Mouse (Mus musculus) liver, embryonic 15.5 days (tissue): ENCODE results near the gene Opa3. TPM values are rescaled to one million over a fixed set of nuclear protein-coding genes. Genes with fewer than 3 reads are reported as not detected.
A peak's percentile ranks its signal among the peaks of the same experiment; 100 is the strongest.

Experiments used
- ATAC-seq: fragments of 200-750 bp; cut with Nextera tagmentation; 2 replicates; pipeline ENCODE4 v1.8.0; 2017; ENCODE audit warnings: moderate number of reproducible peaks, mild to moderate bottlenecking, moderate library complexity; ENCODE audit not compliant: insufficient read depth
- H3K27ac ChIP-seq: fragments of 300-500 bp; sonication (generic); replicated peaks from 2 replicates; pipeline ENCODE4 v1.5.1; 2015; ENCODE audit warnings: mild to moderate bottlenecking, inconsistent platforms
- H3K27me3 ChIP-seq: fragments of 300-500 bp; sonication (generic); 2 replicates; pipeline ENCODE4 v1.6.1; 2015; ENCODE audit warnings: mild to moderate bottlenecking, inconsistent platforms
- H3K36me3 ChIP-seq: fragments of 300-500 bp; sonication (generic); replicated peaks from 2 replicates; pipeline ENCODE4 v1.6.1; 2015; ENCODE audit warnings: moderate library complexity, mild to moderate bottlenecking, inconsistent platforms
- H3K4me1 ChIP-seq: fragments of 300-500 bp; sonication (generic); replicated peaks from 2 replicates; pipeline ENCODE4 v1.6.1; 2015; ENCODE audit warnings: inconsistent platforms
- H3K4me2 ChIP-seq: fragments of 300-500 bp; sonication (generic); 2 replicates; pipeline ENCODE4 v1.6.1; 2015; ENCODE audit warnings: moderate library complexity, mild to moderate bottlenecking, inconsistent platforms
- H3K4me3 ChIP-seq: fragments of 300-500 bp; sonication (generic); replicated peaks from 2 replicates; pipeline ENCODE4 v1.5.1; 2015; ENCODE audit warnings: mild to moderate bottlenecking, inconsistent platforms
- H3K9ac ChIP-seq: fragments of 300-500 bp; sonication (generic); 2 replicates; pipeline ENCODE4 v1.6.1; 2015; ENCODE audit warnings: moderate library complexity, mild to moderate bottlenecking, inconsistent platforms
- H3K9me3 ChIP-seq: fragments of 300-500 bp; sonication (generic); replicated peaks from 2 replicates; pipeline ENCODE4 v1.6.1; 2016; ENCODE audit warnings: inconsistent platforms
- WGBS: fragments of 180-500 bp; shearing (Covaris S2); methylation state at CpG from one replicate; pipeline ENCODE4 v1.1.7; 2015; ENCODE audit warnings: mixed read lengths; ENCODE audit not compliant: insufficient replicate concordance; 5-methylcytosine and 5-hydroxymethylcytosine counted together
- polyA plus RNA-seq: library from polyadenylated mRNA; unstranded; fragments of >200 nt; fragmentation: Nextera tagmentation; extraction: Ambion mirVana; gene quantifications from 2 replicates; pipeline ENCODE4 v1.2.1, GENCODE M21; 2015

Gene Opa3
- polyA plus RNA-seq, 1 experiment from 2014 or later: 15.3 TPM

DNA sequence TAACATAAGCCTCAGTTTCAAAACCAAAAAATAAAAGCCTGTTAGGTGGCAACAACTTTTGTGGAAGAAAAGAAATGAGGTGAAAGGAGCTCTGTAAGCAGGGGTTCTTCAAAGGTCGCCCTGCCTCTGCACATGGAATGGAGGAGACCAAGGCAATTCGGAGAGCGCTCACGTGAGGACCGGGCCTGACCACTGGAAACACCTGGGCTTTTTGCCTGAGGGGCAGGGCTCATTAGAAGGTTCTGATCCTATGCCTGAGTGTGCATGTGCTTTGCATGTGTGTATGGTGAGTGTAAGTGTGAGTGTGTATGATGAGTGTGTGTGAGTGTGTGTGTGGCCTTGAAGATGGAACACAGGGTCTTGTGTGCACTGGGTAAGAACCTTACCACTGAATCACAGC is 2.8 kb downstream of the Opa3 start:
- Histone ChIP-seq H3K36me3 (peaks cover 18% of the 10 kb centered on the region), H3K4me1 (peaks cover 65% of the 10 kb centered on the region), H3K9me3 (no peaks in the 10 kb centered on the region), H3K4me3 (no peak overlapping the region), H3K9ac (no peak overlapping the region), H3K27me3 (no peaks in the 10 kb centered on the region), H3K4me2 (no peak overlapping the region), H3K27ac (no peak overlapping the region)
- no peak for ATAC-seq
- WGBS: 91% methylated on average over 5 of the region's 5 CpGs

DNA sequence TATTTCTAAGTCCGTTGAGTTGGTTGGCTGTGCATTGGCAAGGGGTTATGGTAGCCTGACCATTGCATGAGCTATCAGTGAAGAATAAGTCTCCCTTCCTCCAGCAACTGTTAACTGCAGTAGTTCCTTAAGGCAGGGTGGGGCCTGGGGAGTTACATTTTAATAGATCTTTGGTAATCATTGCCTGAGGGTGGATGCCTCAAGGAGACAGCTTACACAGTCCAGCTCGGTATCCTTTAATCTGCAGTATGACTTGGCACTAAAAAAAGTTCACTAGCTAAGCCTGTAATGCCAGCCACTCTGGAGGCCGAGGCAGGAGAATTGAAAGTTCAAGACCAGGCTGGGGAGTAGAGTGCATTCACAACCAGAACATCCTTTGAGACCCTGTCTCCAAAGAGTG is 3.7 kb downstream of the Opa3 start:
- Histone ChIP-seq H3K4me3 (no peak overlapping the region), H3K9ac (0 out of 2 replicates have a peak overlapping the region, but pooled peaks have one; percentile 2), H3K9me3 (no peaks in the 10 kb centered on the region), H3K27ac (no peak overlapping the region), H3K4me1 (peaks cover 66% of the 10 kb centered on the region), H3K36me3 (peaks cover 15% of the 10 kb centered on the region), H3K27me3 (no peaks in the 10 kb centered on the region), H3K4me2 (no peak overlapping the region)
- no peak for ATAC-seq
- 69% methylated on average over 3 of the region's 3 CpGs for WGBS

GRCm38 (mm10) chr7:19234652-19235051 is 6.5 kb downstream of the Opa3 start:
- H3K4me3 ChIP-seq: no peak overlapping the region
- 59% methylated on average over 5 of the region's 5 CpGs for WGBS
- H3K27me3 ChIP-seq: no peaks in the 10 kb centered on the region
- H3K9ac ChIP-seq: no peak overlapping the region
- no peak overlapping the region for H3K4me2 ChIP-seq
- no peak for ATAC-seq
- H3K27ac ChIP-seq: peak overlapping the region; percentile 11; the same call in 1 of the 2 replicates
- peaks cover 15% of the 10 kb centered on the region for H3K36me3 ChIP-seq
- peaks cover 83% of the 10 kb centered on the region for H3K4me1 ChIP-seq
- no peaks in the 10 kb centered on the region for H3K9me3 ChIP-seq

GRCm38 (mm10) chr7:19235092-19235671 is 7.0 kb downstream of the Opa3 start:
- no peak for ATAC-seq
- Histone ChIP-seq H3K9ac (no peak overlapping the region), H3K27ac (peak overlapping the region; percentile 11; the same call in 1 of the 2 replicates)

GRCm38 (mm10) chr7:19236411-19236810 is 8.3 kb downstream of the Opa3 start:
- Histone ChIP-seq H3K4me1 (peaks cover 89% of the 10 kb centered on the region), H3K9me3 (no peaks in the 10 kb centered on the region), H3K27ac (no peak overlapping the region), H3K4me2 (no peak overlapping the region), H3K36me3 (peaks cover 11% of the 10 kb centered on the region; the same call in 1 of the 2 replicates), H3K27me3 (no peaks in the 10 kb centered on the region), H3K9ac (no peak overlapping the region), H3K4me3 (no peak overlapping the region)
- 80% methylated on average over 2 of the region's 2 CpGs for WGBS
- no peak for ATAC-seq

More at GRCm38 (mm10) chr7:19235092-19235671, 7.0 kb downstream of the Opa3 start:
- Histone ChIP-seq H3K4me3 (no peak overlapping the region), H3K36me3 (peaks cover 15% of the 10 kb centered on the region), H3K4me1 (peaks cover 83% of the 10 kb centered on the region), H3K9me3 (no peaks in the 10 kb centered on the region), H3K4me2 (no peak overlapping the region), H3K27me3 (no peaks in the 10 kb centered on the region)
- WGBS: 64% methylated on average over 2 of the region's 2 CpGs

- Histone ChIP-seq H3K27ac (peak overlapping the region; percentile 70), H3K4me1 (peaks cover 79% of the 10 kb centered on the region)
- ATAC-seq: no peak
These were observed 10.2 kb downstream of the Opa3 start for GRCm38 (mm10) chr7:19238344-19238743.

DNA sequence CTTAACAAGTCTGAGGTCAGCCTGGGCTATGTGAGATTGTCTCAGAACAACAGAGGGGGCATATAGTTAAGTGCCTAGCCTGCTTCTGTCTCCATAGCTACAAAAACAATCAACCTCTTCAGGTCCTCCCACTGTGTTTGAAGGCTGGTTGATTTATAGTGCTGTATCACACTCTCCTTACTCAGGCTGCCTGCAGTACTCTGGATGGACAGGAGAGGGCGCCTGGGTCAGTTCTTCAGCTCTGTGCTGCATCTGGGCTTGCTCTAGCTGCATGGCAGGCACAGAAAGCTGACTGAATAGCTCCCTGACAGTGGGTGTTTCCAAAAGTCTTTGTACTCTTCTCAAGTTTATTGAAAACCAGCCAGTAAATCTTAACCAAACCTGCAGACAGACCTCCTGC is 11.3 kb downstream of the Opa3 start:
- H3K4me1 ChIP-seq: peaks cover 87% of the 10 kb centered on the region
- peak; percentile 93 for ATAC-seq
- H3K4me2 ChIP-seq: peak overlapping the region; percentile 56
- no peaks in the 10 kb centered on the region for H3K9me3 ChIP-seq
- peak overlapping the region; percentile 37 for H3K9ac ChIP-seq
- WGBS: 0% methylated on average over 1 of the region's 1 CpGs
- H3K27ac ChIP-seq: peak overlapping the region; percentile 89
- H3K4me3 ChIP-seq: peak overlapping the region; percentile 9; the same call in 1 of the 2 replicates
- H3K27me3 ChIP-seq: no peaks in the 10 kb centered on the region
- H3K36me3 ChIP-seq: 0 out of 2 replicates have a peak, but pooled peaks cover 11% of the 10 kb centered on the region

More at GRCm38 (mm10) chr7:19238344-19238743, 10.2 kb downstream of the Opa3 start:
- WGBS: 98% methylated on average over 4 of the region's 4 CpGs
- no peak overlapping the region for H3K4me3 ChIP-seq
- no peak overlapping the region for H3K4me2 ChIP-seq
- H3K9me3 ChIP-seq: no peaks in the 10 kb centered on the region
- no peak overlapping the region for H3K9ac ChIP-seq
- no peaks in the 10 kb centered on the region for H3K27me3 ChIP-seq
- peaks cover 13% of the 10 kb centered on the region; the same call in 1 of the 2 replicates for H3K36me3 ChIP-seq

- Histone ChIP-seq H3K4me3 (peak overlapping the region; percentile 9), H3K27ac (peak overlapping the region; percentile 89), H3K36me3 (peaks cover 13% of the 10 kb centered on the region; the same call in 1 of the 2 replicates), H3K4me2 (peak overlapping the region; percentile 56), H3K27me3 (no peaks in the 10 kb centered on the region), H3K9me3 (no peaks in the 10 kb centered on the region), H3K4me1 (peaks cover 87% of the 10 kb centered on the region), H3K9ac (peak overlapping the region; percentile 37)
- peak; percentile 92 for ATAC-seq
- 22% methylated on average over 3 of the region's 4 CpGs for WGBS
These were observed 11.9 kb downstream of the Opa3 start for GRCm38 (mm10) chr7:19239986-19240385.

DNA sequence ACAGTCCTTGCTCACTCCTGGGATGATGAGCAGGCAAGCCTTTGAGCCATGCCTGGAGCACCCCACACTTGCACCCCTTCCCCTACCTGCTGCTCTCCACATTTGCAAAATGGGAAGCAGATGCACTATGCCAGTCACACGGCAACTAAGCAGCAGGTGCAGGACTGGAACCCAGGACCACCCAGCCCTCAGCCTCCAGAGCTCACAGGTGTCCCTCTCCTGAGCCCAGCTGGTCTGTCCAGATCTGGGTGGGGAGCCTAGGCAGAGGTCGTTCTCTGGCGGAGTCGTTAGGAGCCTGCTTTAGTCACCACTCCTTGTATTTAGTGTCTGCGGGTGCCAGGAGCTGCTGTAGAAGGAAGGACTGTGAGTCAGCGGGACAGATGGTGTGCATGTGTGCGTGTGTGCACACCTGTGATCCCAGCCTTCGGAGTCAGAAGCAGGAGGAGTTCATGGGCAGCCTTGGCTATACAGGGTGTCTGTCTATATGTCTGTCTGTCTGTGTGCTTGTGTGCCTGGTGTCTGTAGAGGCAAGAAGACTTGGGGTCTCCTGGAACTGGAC is 12.8 kb downstream of the Opa3 start:
- Histone ChIP-seq H3K9ac (no peak overlapping the region), H3K27ac (peak overlapping the region; percentile 89), H3K4me3 (no peak overlapping the region), H3K9me3 (no peaks in the 10 kb centered on the region), H3K4me1 (peaks cover 87% of the 10 kb centered on the region), H3K4me2 (peak overlapping the region; percentile 56), H3K27me3 (no peaks in the 10 kb centered on the region), H3K36me3 (peaks cover 23% of the 10 kb centered on the region)
- 82% methylated on average over 8 of the region's 8 CpGs for WGBS
- no peak for ATAC-seq

- 81% methylated on average over 1 of the region's 1 CpGs for WGBS
- H3K9me3 ChIP-seq: no peaks in the 10 kb centered on the region
- H3K9ac ChIP-seq: no peak overlapping the region
- no peak for ATAC-seq
- peaks cover 87% of the 10 kb centered on the region for H3K4me1 ChIP-seq
- no peak overlapping the region for H3K4me3 ChIP-seq
- H3K36me3 ChIP-seq: peaks cover 26% of the 10 kb centered on the region
- no peaks in the 10 kb centered on the region for H3K27me3 ChIP-seq
- no peak overlapping the region for H3K27ac ChIP-seq
- no peak overlapping the region for H3K4me2 ChIP-seq
These were observed 13.9 kb downstream of the Opa3 start for GRCm38 (mm10) chr7:19242005-19242404.

DNA sequence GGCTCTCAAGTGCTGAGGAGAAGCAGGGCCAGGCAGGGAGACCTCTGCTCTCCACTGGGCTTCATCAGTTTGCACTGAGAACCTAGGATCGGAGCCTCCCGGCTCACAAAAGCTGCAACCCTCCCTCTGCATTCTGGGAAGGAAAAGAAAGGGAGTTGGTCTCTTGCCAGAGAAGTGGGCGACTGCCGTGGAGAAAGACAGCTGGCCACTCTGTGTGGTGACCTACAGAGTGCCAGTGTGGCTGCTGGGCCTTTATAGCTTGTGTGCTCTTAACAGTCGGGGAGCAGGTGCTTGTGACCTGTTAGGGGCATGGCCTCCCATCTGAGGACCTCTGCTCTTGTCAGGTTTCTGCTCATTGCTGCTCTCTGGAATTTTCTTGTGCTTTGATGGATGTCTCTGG is 15.7 kb downstream of the Opa3 start:
- H3K27ac ChIP-seq: peak overlapping the region; percentile 38
- no peaks in the 10 kb centered on the region for H3K27me3 ChIP-seq
- H3K4me2 ChIP-seq: no peak overlapping the region
- no peak overlapping the region for H3K9ac ChIP-seq
- no peaks in the 10 kb centered on the region for H3K9me3 ChIP-seq
- peaks cover 35% of the 10 kb centered on the region for H3K36me3 ChIP-seq
- H3K4me1 ChIP-seq: peaks cover 77% of the 10 kb centered on the region
- H3K4me3 ChIP-seq: no peak overlapping the region
- WGBS: 82% methylated on average over 5 of the region's 5 CpGs
- ATAC-seq: no peak
